Mouse (Mus musculus) limb, embryonic 14.5 days (tissue): Measurements from ENCODE around the gene Gm49673. TPM values are rescaled to one million over a fixed set of nuclear protein-coding genes. Genes with fewer than 3 reads are reported as not detected.
"Not testable (repeated sequence)": the region's sequence is repeated elsewhere in the genome, so short reads cannot be mapped to it uniquely, and the experiment has no call there.

ENCODE experiments used
- ATAC-seq: fragments of 200-750 bp; cut with Nextera tagmentation; 2 replicates; pipeline ENCODE4 v1.8.0; 2017; ENCODE audit warnings: low read depth, moderate number of reproducible peaks, moderate TSS enrichment; ENCODE audit not compliant: low FRiP score
- DNase-seq: peaks from one replicate; pipeline ENCODE4 v3.0.0-alpha.2; 2015; ENCODE audit warnings: low spot score
- H3K27ac ChIP-seq: fragments of 300-500 bp; sonication (generic); replicated peaks from 2 replicates; pipeline ENCODE4 v1.5.1; 2014; ENCODE audit warnings: low read depth, mild to moderate bottlenecking, low read length, moderate library complexity, mixed read lengths
- H3K27me3 ChIP-seq: fragments of 300-500 bp; sonication (generic); 2 replicates; pipeline ENCODE4 v1.6.1; 2014; ENCODE audit warnings: low read length, mixed read lengths; ENCODE audit not compliant: control insufficient read depth, insufficient read depth
- H3K36me3 ChIP-seq: fragments of 300-500 bp; sonication (generic); 2 replicates; pipeline ENCODE4 v1.6.1; 2014; ENCODE audit warnings: mild to moderate bottlenecking, low read length, moderate library complexity, mixed read lengths; ENCODE audit not compliant: control insufficient read depth, insufficient read depth
- H3K4me1 ChIP-seq: fragments of 300-500 bp; sonication (generic); 2 replicates; pipeline ENCODE4 v1.6.1; 2014; ENCODE audit warnings: antibody characterized with exemption, low read length, mixed read lengths; ENCODE audit not compliant: control insufficient read depth, insufficient read depth
- H3K4me2 ChIP-seq: fragments of 300-500 bp; sonication (generic); replicated peaks from 2 replicates; pipeline ENCODE4 v1.6.1; 2014; ENCODE audit warnings: low read depth, mild to moderate bottlenecking, low read length, moderate library complexity; ENCODE audit not compliant: severe bottlenecking
- H3K4me3 ChIP-seq: fragments of 300-500 bp; sonication (generic); replicated peaks from 2 replicates; pipeline ENCODE4 v1.5.1; 2014; ENCODE audit warnings: low read length
- H3K9ac ChIP-seq: fragments of 300-500 bp; sonication (generic); 2 replicates; pipeline ENCODE4 v1.6.1; 2014; ENCODE audit warnings: mild to moderate bottlenecking, low read depth, low read length, moderate library complexity; ENCODE audit not compliant: severe bottlenecking
- H3K9me3 ChIP-seq: fragments of 300-500 bp; sonication (generic); 2 replicates; pipeline ENCODE4 v1.6.1; 2016; ENCODE audit warnings: low read length; ENCODE audit not compliant: control insufficient read depth
- WGBS: fragments of 180-500 bp; shearing (Covaris S2); extraction: QIAGEN DNeasy Blood & Tissue Kit; methylation state at CpG from one replicate; pipeline ENCODE4 v1.1.7; 2014; 5-methylcytosine and 5-hydroxymethylcytosine counted together
- polyA plus RNA-seq, 2 experiments: library from polyadenylated mRNA; depleted of rRNA in 1 of 2; stranded (reverse) in 1 of 2; unstranded in 1 of 2; fragments of >200 nt; fragmentation: Nextera tagmentation in 1 of 2; extraction: Ambion mirVana in 1 of 2; gene quantifications; 2 replicates each; pipeline versions ENCODE4 v1.2.1 to v1.2.3; 2012 to 2014

The Gm49673 gene
- polyA plus RNA-seq, 2 experiments = 0.28 TPM; not detected in 1

DNA sequence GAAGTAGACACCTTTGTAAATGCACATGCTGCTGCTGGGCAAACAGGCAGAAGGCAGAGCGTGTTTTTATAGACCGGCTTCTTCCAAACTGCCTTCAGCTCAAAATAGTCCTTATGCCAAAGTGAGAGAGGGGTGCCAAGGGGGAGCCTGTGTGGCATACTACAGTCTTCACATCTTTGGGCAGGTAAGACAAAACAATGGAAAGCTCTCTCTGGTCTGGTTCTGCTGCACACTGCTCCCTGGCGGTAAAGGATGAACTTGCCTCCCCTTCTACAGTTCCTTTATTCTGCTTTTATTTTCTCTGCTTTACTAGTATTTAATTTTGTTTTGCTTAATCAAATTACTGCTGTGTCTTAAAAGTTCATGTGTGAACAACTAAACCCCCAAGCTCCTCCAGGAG is 13.4 kb upstream of the Gm49673 start:
- H3K27me3 ChIP-seq, H3K36me3 ChIP-seq, H3K4me1 ChIP-seq, H3K4me2 ChIP-seq, H3K4me3 ChIP-seq, H3K27ac ChIP-seq, H3K9ac ChIP-seq, H3K9me3 ChIP-seq, ATAC-seq, DNase-seq: not testable (repeated sequence)
- 48% methylated on average over 2 of the region's 3 CpGs for WGBS

DNA sequence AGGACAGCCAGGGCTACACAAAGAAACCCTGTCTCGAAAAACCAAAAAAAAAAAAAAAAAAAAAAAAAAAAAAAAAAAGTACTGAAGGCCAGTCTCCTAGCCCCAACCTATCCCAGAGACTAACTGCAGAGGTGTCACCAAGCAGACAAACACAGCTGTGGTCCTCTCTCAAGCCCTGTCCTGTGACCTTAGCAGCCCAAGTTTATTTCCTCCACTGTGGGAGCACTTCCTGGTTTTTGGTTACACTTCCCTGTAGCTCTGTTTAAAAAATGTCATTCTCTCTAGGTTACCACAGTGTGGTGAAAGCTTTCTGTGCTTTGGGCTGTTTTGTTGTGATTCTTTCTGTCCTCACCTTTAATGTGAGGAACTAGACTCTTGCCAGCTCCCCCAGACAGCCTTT is 11.0 kb upstream of the Gm49673 start:
- not testable (repeated sequence) for ATAC-seq, H3K27ac ChIP-seq, H3K27me3 ChIP-seq, H3K36me3 ChIP-seq, H3K4me3 ChIP-seq, DNase-seq, H3K9me3 ChIP-seq, H3K4me1 ChIP-seq, H3K9ac ChIP-seq, H3K4me2 ChIP-seq
- WGBS = no CpG with 5 or more reads among the region's 1 CpGs

DNA sequence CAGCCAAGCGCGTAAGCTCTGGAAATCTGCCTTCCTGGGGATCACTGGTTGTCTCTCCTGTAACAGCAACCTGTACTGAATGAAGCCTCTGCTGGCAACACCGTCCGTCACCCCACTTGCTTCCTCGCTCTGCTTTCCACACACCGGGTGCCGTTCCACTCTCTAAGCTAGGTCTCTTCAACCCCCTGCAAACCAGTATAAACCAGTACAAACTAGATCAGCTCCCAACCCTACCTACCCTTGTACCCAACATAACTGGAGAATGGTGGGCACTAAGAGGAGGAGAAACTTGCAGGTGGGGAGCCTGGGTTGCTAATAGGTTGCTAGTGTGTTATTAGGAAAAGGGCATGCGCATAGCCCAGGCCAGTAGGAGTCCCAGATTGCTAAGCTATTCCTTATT is 8.4 kb upstream of the Gm49673 start:
- DNase-seq, H3K9me3 ChIP-seq, H3K4me2 ChIP-seq, H3K27ac ChIP-seq, H3K9ac ChIP-seq, ATAC-seq, H3K27me3 ChIP-seq, H3K4me1 ChIP-seq, H3K4me3 ChIP-seq, H3K36me3 ChIP-seq: not testable (repeated sequence)
- no CpG with 5 or more reads among the region's 8 CpGs for WGBS

DNA sequence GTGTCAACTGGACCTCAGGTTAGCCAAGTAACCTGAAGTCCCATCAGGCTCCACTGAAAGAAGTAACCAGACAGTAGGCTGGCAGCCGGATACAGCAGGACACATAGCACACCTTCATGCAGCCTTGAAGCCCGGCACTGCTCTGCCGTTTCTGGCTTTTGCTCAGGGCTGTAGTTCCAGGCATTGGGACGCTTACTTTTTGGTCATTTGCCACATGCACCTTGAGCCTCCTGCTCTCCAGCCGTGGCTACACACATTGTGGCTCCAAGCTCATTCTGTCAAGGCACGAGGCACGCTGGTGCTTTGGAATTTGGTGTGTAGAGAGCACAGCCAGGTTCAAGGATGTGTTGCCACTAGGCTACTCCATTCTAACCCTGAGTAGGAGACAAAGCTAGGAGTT is 7.4 kb upstream of the Gm49673 start:
- H3K27me3 ChIP-seq, H3K9me3 ChIP-seq, DNase-seq, H3K4me1 ChIP-seq, H3K27ac ChIP-seq, H3K9ac ChIP-seq, H3K4me3 ChIP-seq, H3K36me3 ChIP-seq, H3K4me2 ChIP-seq, ATAC-seq: not testable (repeated sequence)
- WGBS = 75% methylated on average over 5 of the region's 7 CpGs

DNA sequence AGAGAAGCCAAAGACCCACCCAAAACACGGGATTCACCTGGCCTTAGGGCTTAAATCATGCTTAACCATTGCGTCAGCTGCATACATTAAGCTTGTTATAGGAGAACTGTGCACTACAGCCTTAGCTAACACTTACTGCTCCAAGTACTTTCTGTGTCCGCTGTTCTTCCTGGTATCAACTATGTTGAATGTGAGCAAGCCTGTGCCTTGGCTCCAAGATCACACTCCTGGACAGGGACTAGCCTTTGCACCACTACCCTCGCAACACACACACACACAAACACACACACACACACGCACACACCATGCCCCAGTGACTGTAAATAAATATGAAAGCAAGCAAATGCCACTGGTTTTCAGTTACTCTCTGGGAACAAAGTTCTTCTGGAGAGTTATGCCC is 657 bp downstream of the Gm49673 start:
- not testable (repeated sequence) for H3K4me1 ChIP-seq, H3K27ac ChIP-seq, H3K36me3 ChIP-seq, H3K27me3 ChIP-seq, H3K9me3 ChIP-seq, ATAC-seq, DNase-seq
- Histone ChIP-seq H3K4me2 (peak overlapping the region; percentile 41), H3K4me3 (peak overlapping the region; percentile 46), H3K9ac (peak overlapping the region; percentile 60; the same call in 1 of the 2 replicates)
- 11% methylated on average over 4 of the region's 5 CpGs for WGBS

GRCm38 (mm10) chr17:8143802-8144673 is 3.5 kb downstream of the Gm49673 start:
- H3K4me1 ChIP-seq, DNase-seq, H3K9me3 ChIP-seq, H3K36me3 ChIP-seq, H3K27me3 ChIP-seq, H3K9ac ChIP-seq, H3K4me3 ChIP-seq, ATAC-seq, H3K4me2 ChIP-seq, H3K27ac ChIP-seq: not testable (repeated sequence)
- 37% methylated on average over 13 of the region's 14 CpGs for WGBS

DNA sequence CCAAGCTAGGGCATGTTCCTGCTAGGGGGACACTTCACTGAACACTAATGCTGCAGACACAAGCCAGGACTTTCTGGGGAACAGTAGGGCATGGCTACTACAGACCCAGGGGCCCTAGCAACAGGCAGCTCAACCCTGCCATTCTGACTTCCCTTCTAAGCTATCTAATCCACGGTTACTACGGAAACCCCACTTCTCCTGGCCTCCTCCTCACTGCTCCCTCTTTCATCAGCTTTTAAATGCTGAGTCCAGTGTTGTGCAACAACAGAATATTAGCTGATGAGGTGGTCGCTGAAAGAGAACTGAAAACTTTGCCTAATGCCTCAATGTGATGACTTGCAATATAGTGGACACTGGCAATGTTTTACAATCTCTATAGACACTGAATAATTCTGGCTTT is 7.4 kb downstream of the Gm49673 start:
- 93% methylated on average over 3 of the region's 3 CpGs for WGBS
- not testable (repeated sequence) for H3K36me3 ChIP-seq, ATAC-seq

GRCm38 (mm10) chr17:8138116-8138515 is 9.5 kb downstream of the Gm49673 start:
- 97% methylated on average over 5 of the region's 5 CpGs for WGBS
- not testable (repeated sequence) for H3K27me3 ChIP-seq, H3K9me3 ChIP-seq, DNase-seq, H3K4me2 ChIP-seq, H3K27ac ChIP-seq, H3K4me3 ChIP-seq, H3K4me1 ChIP-seq, ATAC-seq, H3K36me3 ChIP-seq, H3K9ac ChIP-seq

More for the DNA sequence above, 7.4 kb downstream of the Gm49673 start:
- not testable (repeated sequence) for H3K27ac ChIP-seq, H3K9ac ChIP-seq, H3K4me3 ChIP-seq, H3K27me3 ChIP-seq, H3K4me2 ChIP-seq, H3K9me3 ChIP-seq, H3K4me1 ChIP-seq, DNase-seq
